Mouse (Mus musculus) limb, embryonic 13.5 days (tissue): Measurements from ENCODE around the gene Dmbx1. TPM values are rescaled to one million over a fixed set of nuclear protein-coding genes. Genes with fewer than 3 reads are reported as not detected.
A peak's percentile ranks its signal among the peaks of the same experiment; 100 is the strongest.

Experiments
- ATAC-seq: fragments of 200-750 bp; cut with Nextera tagmentation; 2 replicates; pipeline ENCODE4 v1.8.0; 2017; ENCODE audit warnings: low read depth, moderate number of reproducible peaks, moderate TSS enrichment; ENCODE audit not compliant: low FRiP score
- H3K27ac ChIP-seq: fragments of 300-500 bp; sonication (generic); 2 replicates; pipeline ENCODE4 v1.5.1; 2015; ENCODE audit warnings: inconsistent platforms, mild to moderate bottlenecking, moderate library complexity
- H3K27me3 ChIP-seq: fragments of 300-500 bp; sonication (generic); 2 replicates; pipeline ENCODE4 v1.6.1; 2015; ENCODE audit warnings: mild to moderate bottlenecking, inconsistent platforms
- H3K36me3 ChIP-seq: fragments of 300-500 bp; sonication (generic); 2 replicates; pipeline ENCODE4 v1.6.1; 2015; ENCODE audit warnings: inconsistent platforms, mild to moderate bottlenecking, moderate library complexity
- H3K4me1 ChIP-seq: fragments of 300-500 bp; sonication (generic); 2 replicates; pipeline ENCODE4 v1.6.1; 2015; ENCODE audit warnings: inconsistent platforms
- H3K4me2 ChIP-seq: fragments of 300-500 bp; sonication (generic); replicated peaks from 2 replicates; pipeline ENCODE4 v1.6.1; 2015; ENCODE audit warnings: inconsistent platforms, mild to moderate bottlenecking, moderate library complexity
- H3K4me3 ChIP-seq: fragments of 300-500 bp; sonication (generic); 2 replicates; pipeline ENCODE4 v1.5.1; 2015; ENCODE audit warnings: moderate library complexity, mild to moderate bottlenecking, inconsistent platforms
- H3K9ac ChIP-seq: fragments of 300-500 bp; sonication (generic); 2 replicates; pipeline ENCODE4 v1.6.1; 2015; ENCODE audit warnings: mild to moderate bottlenecking, inconsistent platforms
- H3K9me3 ChIP-seq: fragments of 300-500 bp; sonication (generic); 2 replicates; pipeline ENCODE4 v1.6.1; 2016; ENCODE audit warnings: inconsistent platforms
- WGBS: fragments of 180-500 bp; shearing (Covaris S2); methylation state at CpG from one replicate; pipeline ENCODE4 v1.1.7; 2015; 5-methylcytosine and 5-hydroxymethylcytosine counted together
- polyA plus RNA-seq: library from polyadenylated mRNA; unstranded; fragments of >200 nt; fragmentation: Nextera tagmentation; extraction: Ambion mirVana; gene quantifications from 2 replicates; pipeline ENCODE4 v1.2.1, GENCODE M21; 2015

The Dmbx1 gene
- 0.18 TPM in 1 of 2 replicates, not detected in the other for polyA plus RNA-seq

DNA sequence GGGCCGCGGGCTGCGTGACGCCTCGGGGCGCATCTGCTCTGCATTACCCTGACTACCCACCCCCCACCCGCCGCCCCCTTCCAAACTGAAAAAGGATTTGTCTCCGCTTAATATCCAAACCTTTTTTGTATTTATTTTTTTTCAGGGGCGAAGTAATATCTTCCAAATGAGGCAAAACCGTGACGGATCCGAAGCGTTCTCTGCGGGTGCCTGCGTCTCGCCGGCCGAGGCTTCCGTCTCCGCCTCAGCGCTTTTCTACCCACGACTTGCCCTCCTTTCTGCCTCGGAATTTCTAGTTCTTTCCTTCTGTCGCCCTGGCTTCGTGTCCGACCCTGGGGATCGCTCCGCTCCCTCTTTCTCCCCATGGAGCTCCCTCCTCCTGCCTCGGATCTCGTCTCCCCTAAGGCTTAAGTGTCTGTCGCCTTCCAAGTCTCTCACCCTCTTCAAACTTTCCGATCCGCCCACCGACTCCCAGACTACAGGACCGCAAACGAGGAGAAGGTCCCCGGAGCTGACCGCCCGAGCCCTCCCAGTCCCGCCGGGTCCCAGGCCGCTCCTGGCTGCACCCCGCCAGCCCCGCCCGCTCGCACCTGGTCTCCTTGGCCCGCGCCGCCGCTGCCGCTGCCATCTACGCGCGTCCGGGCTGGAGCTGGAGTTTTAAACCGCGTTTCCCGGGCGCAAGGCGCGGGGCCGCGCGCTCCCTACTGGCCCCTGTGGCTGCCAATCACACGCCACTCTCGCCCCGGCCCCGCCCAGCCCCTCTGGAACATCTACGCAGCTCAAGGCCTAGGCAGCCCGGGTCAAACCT lies at the start of gene Dmbx1:
Gene Dmbx1, minus strand, starts transcription at position 632 of the 808 bp plus-strand sequence.
- ATAC-seq, result peak; percentile 34; the same call in 1 of the 2 replicates
- WGBS, result under 1% methylated on average over 71 of the region's 71 CpGs
- no peaks in the 10 kb centered on the region for H3K9me3 ChIP-seq
- no peak within 1 kb of the TSS for H3K9ac ChIP-seq
- H3K4me2 ChIP-seq, result peak within 1 kb of the TSS; percentile 68
- no peaks in the 10 kb centered on the region for H3K36me3 ChIP-seq
- peak within 1 kb of the TSS; percentile 45 for H3K4me3 ChIP-seq
- no peak within 1 kb of the TSS for H3K27ac ChIP-seq
- peaks cover 100% of the 10 kb centered on the region for H3K27me3 ChIP-seq
- peaks cover 43% of the 10 kb centered on the region for H3K4me1 ChIP-seq

DNA sequence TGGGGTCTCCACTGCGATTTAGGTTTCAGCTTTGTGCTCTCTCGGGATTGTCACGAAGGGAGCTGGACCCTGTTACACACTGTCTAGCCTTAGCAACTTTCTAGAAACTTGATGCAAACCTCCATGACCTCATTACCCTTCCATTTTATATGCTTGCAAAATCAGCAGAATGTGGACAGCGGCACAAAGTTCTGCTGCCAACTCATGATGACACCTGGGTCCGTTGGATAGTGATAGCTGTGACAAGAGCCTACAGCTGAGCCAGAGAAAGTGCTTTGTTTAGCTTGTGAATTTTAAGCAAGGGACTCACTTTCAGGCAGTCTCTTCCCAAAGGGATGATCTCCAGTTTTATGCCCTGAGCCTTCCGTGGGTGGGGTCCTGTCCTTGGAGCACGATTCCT lies 49.7 kb upstream of the Dmbx1 start:
- 79% methylated on average over 7 of the region's 7 CpGs for WGBS
- Histone ChIP-seq H3K4me2 (no peak overlapping the region), H3K36me3 (no peaks in the 10 kb centered on the region), H3K27ac (no peak overlapping the region), H3K27me3 (peaks cover 22% of the 10 kb centered on the region), H3K4me1 (no peaks in the 10 kb centered on the region), H3K9ac (no peak overlapping the region), H3K4me3 (no peak overlapping the region), H3K9me3 (peaks cover 8% of the 10 kb centered on the region; the same call in 1 of the 2 replicates)
- ATAC-seq, result no peak

DNA sequence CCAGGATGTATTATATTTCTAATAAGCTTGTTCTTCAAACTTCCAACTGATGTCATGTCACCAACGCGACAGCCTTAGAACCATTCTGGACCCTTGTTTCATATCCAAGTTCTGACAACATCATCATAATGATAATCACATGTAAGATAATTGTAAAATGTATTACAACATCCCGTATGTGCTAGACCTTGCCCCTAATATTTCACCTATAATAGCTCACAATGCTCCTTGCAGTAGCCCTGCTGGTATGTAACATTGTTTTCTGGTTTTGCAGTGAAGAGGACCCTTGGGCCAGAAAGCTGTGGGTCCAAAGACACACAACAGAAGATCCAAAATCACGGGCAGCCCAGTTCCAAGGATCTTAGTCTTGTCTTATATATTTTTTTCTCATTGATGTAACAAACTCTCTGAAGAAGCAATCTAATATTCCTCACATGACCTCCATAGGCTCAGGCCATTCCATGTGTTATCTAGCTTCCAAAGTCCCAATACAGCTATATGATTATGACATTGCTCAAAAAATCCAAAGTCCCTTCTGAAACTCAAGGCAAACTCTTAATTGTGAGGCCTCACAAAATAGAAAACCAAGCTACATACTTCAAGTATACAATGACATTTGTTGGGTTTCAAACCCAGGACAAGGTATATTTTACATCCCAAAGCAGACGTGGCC lies 48.3 kb upstream of the Dmbx1 start:
- Histone ChIP-seq H3K4me1 (no peaks in the 10 kb centered on the region), H3K4me3 (no peak overlapping the region), H3K27me3 (peaks cover 33% of the 10 kb centered on the region), H3K4me2 (no peak overlapping the region), H3K9me3 (peaks cover 8% of the 10 kb centered on the region; the same call in 1 of the 2 replicates), H3K9ac (no peak overlapping the region), H3K27ac (no peak overlapping the region), H3K36me3 (no peaks in the 10 kb centered on the region)
- WGBS, result 69% methylated on average over 5 of the region's 5 CpGs
- ATAC-seq, result no peak

DNA sequence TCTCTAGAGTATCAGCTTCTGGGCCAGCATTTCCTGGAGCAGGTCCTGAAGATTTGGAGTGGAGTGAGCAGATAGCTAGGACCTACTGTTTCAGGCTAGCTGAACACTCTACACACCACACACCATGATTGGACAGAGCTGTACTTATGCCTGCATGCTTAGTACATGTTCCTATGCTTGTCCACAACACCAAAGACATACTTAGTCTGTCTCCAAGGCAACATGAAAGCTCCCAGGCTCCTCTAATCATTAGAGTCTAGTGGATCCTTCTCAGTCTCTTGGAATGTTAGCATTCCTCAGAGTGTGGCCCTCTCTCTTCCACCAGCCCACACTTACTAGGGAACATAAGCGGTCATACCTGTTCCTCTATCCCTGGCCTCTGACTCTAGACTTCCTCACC lies 47.7 kb upstream of the Dmbx1 start:
- peaks cover 35% of the 10 kb centered on the region for H3K27me3 ChIP-seq

DNA sequence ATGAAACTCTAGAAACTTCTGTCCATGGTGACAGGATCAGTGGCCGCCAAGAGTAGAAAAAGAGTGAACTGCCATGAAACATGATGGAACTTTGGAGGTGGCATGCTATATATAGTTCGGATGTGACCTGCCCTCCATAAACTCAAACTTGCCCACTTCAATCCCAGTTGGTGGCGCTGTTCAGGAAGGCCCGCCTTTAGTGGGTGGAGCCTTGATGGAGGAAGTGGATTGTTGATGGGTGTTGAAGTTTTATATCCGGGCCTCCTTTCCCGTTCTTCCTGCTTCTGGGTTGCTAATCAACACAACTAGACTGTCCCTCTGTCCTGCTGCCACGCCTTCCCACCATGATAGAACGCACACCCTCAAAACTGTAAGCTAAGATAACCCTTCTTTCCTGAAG lies 45.2 kb upstream of the Dmbx1 start:
- no peak for ATAC-seq
- Histone ChIP-seq H3K27me3 (peaks cover 59% of the 10 kb centered on the region), H3K4me3 (no peak overlapping the region), H3K36me3 (no peaks in the 10 kb centered on the region), H3K27ac (no peak overlapping the region), H3K9ac (no peak overlapping the region), H3K9me3 (no peaks in the 10 kb centered on the region), H3K4me2 (no peak overlapping the region), H3K4me1 (no peaks in the 10 kb centered on the region)
- 33% methylated on average over 8 of the region's 8 CpGs for WGBS

More for the DNA sequence above, 47.7 kb upstream of the Dmbx1 start:
- no peak overlapping the region for H3K4me2 ChIP-seq
- ATAC-seq, result no peak
- no peaks in the 10 kb centered on the region for H3K4me1 ChIP-seq
- H3K27ac ChIP-seq, result no peak overlapping the region
- no peak overlapping the region for H3K9ac ChIP-seq
- no peaks in the 10 kb centered on the region for H3K36me3 ChIP-seq
- WGBS, result 92% methylated on average over 1 of the region's 1 CpGs
- H3K4me3 ChIP-seq, result no peak overlapping the region
- peaks cover 8% of the 10 kb centered on the region; the same call in 1 of the 2 replicates for H3K9me3 ChIP-seq

DNA sequence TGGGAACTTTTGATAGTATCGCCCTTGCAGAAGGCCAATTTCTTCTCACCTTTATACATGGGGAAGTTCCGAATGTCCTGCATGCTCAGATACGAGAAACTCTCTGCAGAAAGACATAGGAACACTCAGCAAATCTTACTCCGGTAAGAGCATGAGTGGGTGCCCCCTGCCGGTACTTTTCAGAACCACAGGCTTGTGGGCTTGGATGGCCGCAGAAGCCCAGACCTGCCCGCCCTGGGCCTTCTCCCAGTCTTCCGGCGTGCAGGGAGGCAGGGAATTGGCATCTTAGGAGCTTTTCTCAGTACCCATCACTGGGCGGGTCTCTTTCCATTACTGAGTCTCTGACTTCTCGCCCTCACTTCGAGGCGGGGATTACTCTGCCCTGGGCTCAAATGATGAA lies 44.4 kb upstream of the Dmbx1 start:
- ATAC-seq, result no peak
- Histone ChIP-seq H3K36me3 (no peaks in the 10 kb centered on the region), H3K4me3 (0 out of 2 replicates have a peak overlapping the region, but pooled peaks have one; percentile 0), H3K9ac (0 out of 2 replicates have a peak overlapping the region, but pooled peaks have one; percentile 35), H3K4me2 (no peak overlapping the region), H3K4me1 (peaks cover 8% of the 10 kb centered on the region), H3K9me3 (no peaks in the 10 kb centered on the region), H3K27ac (no peak overlapping the region), H3K27me3 (peaks cover 67% of the 10 kb centered on the region)
- WGBS, result 1% methylated on average over 13 of the region's 13 CpGs

DNA sequence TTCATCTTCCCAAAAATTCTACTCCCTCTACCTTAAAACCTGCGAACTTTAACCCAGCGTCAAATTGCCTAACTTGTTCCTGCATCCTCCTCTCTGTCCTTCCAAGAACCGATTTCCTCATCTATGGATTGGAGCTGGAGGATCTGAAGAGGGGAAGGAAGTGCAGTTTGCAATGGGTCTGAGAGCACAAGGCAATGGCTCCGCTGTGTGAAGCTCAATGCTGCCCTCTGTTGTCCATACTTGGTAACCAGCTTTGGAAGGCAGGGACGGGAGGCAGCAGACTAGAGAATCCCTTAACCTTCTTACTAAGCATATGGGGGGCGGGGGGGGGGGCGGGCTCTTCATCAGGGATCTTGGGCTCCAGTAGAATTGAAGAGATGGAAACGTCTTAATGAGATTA lies 41.0 kb upstream of the Dmbx1 start:
- no peak overlapping the region for H3K27ac ChIP-seq
- 0% methylated on average over 8 of the region's 8 CpGs for WGBS
- no peak overlapping the region for H3K9ac ChIP-seq
- H3K4me1 ChIP-seq, result peaks cover 14% of the 10 kb centered on the region
- no peaks in the 10 kb centered on the region for H3K9me3 ChIP-seq
- H3K4me3 ChIP-seq, result no peak overlapping the region
- H3K36me3 ChIP-seq, result no peaks in the 10 kb centered on the region
- H3K27me3 ChIP-seq, result peaks cover 87% of the 10 kb centered on the region
- no peak for ATAC-seq
- no peak overlapping the region for H3K4me2 ChIP-seq

DNA sequence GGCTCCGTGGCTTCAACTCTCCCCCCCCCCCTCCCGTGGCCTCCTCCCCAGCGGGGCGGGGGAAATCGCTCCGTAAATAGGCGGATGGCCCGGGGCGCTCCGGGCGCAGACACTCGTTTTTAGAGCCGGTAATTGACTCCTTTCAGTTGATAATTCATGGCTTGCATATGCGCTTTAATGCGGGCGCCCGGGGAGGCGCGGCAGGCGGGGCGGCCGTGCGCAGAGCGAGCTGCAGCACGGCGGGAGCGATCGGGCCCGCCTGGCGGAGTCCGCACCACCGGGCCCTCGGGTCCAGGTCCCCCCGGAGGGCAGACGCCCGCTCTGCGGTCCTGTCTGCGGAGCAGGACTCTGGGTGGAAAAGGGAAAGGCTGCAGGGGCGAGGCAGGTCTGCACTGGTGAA lies 39.7 kb upstream of the Dmbx1 start:
- H3K9me3 ChIP-seq, result no peaks in the 10 kb centered on the region
- H3K4me3 ChIP-seq, result peak overlapping the region; percentile 33
- no peaks in the 10 kb centered on the region for H3K36me3 ChIP-seq
- H3K27ac ChIP-seq, result no peak overlapping the region
- no peak for ATAC-seq
- H3K4me1 ChIP-seq, result peaks cover 17% of the 10 kb centered on the region
- under 1% methylated on average over 38 of the region's 39 CpGs for WGBS
- H3K9ac ChIP-seq, result peak overlapping the region; percentile 58
- H3K4me2 ChIP-seq, result peak overlapping the region; percentile 70
- peaks cover 92% of the 10 kb centered on the region for H3K27me3 ChIP-seq

DNA sequence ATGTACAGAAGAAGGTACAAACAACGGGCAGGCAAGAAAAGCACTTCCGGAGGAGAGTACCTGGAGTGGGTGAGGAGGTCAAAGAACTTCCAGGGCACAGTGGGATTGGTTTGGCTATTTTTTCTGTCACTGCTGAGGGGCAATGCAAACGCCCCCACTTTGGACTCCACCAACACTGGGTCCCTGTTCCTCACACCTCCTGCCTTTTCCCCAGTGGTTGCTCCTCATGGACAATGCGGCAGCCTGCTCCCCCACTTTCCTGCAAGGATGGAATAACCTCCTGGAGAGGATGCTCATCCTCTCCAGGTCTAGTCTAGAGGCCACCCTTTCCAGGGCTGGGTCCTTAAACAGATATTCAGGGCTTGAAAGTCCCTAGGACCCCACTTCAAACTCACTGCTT lies 39.2 kb upstream of the Dmbx1 start:
- no peak for ATAC-seq
- no peaks in the 10 kb centered on the region for H3K36me3 ChIP-seq
- H3K4me3 ChIP-seq, result peak overlapping the region; percentile 33; the same call in 1 of the 2 replicates
- H3K4me2 ChIP-seq, result peak overlapping the region; percentile 70
- H3K4me1 ChIP-seq, result peaks cover 17% of the 10 kb centered on the region
- WGBS, result 5% methylated on average over 4 of the region's 4 CpGs
- H3K27me3 ChIP-seq, result peaks cover 94% of the 10 kb centered on the region
- H3K9me3 ChIP-seq, result no peaks in the 10 kb centered on the region; the same call in 1 of the 2 replicates
- H3K9ac ChIP-seq, result peak overlapping the region; percentile 58; the same call in 1 of the 2 replicates
- no peak overlapping the region for H3K27ac ChIP-seq

DNA sequence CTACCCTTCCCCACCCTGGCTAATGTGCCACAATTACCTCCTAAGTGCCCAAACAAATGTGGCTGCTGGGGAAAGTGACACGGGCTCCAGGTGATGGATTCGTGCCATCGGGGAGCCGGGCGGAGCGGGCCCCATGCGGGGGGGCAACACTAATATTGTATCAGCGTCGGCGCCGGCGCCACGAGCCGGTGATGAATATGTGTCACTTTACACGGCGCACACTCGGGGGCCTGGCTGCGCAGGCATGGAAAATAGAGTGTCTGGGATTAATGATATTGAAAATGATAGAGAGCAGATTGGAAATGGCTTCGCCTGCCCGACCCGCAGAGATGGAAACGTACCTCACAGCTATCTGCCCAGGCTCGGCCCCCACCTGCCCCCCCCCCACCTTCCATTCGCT lies 32.8 kb upstream of the Dmbx1 start:
- Histone ChIP-seq H3K4me2 (no peak overlapping the region), H3K27ac (no peak overlapping the region), H3K4me1 (peaks cover 4% of the 10 kb centered on the region; the same call in 1 of the 2 replicates), H3K4me3 (no peak overlapping the region), H3K36me3 (no peaks in the 10 kb centered on the region), H3K9ac (no peak overlapping the region), H3K9me3 (no peaks in the 10 kb centered on the region; the same call in 1 of the 2 replicates), H3K27me3 (peaks cover 100% of the 10 kb centered on the region)
- no peak for ATAC-seq
- WGBS, result 39% methylated on average over 24 of the region's 24 CpGs

DNA sequence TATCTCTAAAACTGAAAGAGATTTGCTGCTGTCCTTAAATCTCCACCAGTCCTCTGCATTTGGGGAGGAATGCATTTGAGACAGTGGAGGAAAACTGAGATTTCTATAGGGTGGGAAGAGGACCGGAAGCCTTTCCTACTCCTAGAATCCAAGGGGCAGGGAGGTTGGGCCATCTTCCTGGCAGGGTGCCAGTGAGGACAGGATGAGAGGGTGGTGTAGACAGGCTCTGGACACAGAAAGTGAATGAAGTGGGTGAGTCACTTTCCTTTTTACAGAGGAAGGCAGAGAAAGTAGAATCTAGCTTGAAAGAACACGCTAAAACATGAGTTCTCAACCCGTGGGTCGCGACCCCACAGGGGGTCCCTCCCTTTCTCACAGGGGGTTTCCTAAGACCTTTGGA lies 24.7 kb upstream of the Dmbx1 start:
- peaks cover 23% of the 10 kb centered on the region for H3K4me1 ChIP-seq
- no peak for ATAC-seq
- no peak overlapping the region for H3K4me2 ChIP-seq
- no peaks in the 10 kb centered on the region; the same call in 1 of the 2 replicates for H3K9me3 ChIP-seq
- H3K9ac ChIP-seq, result no peak overlapping the region
- no peaks in the 10 kb centered on the region for H3K36me3 ChIP-seq
- no peak overlapping the region for H3K4me3 ChIP-seq
- 10% methylated on average over 5 of the region's 5 CpGs for WGBS
- H3K27me3 ChIP-seq, result peaks cover 94% of the 10 kb centered on the region
- H3K27ac ChIP-seq, result no peak overlapping the region

DNA sequence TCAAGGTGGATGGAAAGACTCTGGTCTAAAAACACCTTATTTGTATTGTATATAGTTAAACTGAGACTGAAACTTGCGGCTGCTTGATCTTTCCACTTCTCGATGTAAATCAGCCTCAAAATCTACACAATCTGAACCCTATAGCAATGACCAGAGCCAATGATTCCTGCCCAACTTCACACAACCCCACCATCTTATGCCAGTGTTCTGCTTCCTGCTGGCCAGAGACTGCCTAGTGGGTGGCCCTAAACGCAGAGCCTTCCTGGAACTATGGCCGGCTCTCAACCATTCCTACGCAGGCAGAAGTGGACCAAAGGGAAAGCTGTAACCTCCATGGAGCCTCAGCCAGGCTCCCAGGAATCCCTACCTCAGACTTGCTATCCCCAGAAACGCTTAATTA lies 24.0 kb upstream of the Dmbx1 start:
- H3K4me3 ChIP-seq, result peak overlapping the region; percentile 66; the same call in 1 of the 2 replicates

More for the DNA sequence above, 24.0 kb upstream of the Dmbx1 start:
- Histone ChIP-seq H3K9ac (no peak overlapping the region), H3K27ac (no peak overlapping the region), H3K27me3 (peaks cover 91% of the 10 kb centered on the region), H3K4me1 (peaks cover 23% of the 10 kb centered on the region), H3K9me3 (no peaks in the 10 kb centered on the region; the same call in 1 of the 2 replicates), H3K36me3 (no peaks in the 10 kb centered on the region), H3K4me2 (peak overlapping the region; percentile 93)
- no peak for ATAC-seq
- 9% methylated on average over 6 of the region's 6 CpGs for WGBS
